Mouse (Mus musculus): ENCODE results near the gene Grwd1. TPM values are rescaled to one million over a fixed set of nuclear protein-coding genes. Genes with fewer than 3 reads are reported as not detected.

The Grwd1 gene
- total RNA-seq, 2 experiments from 2014 or later = 17.9 to 22.1 TPM

DNA sequence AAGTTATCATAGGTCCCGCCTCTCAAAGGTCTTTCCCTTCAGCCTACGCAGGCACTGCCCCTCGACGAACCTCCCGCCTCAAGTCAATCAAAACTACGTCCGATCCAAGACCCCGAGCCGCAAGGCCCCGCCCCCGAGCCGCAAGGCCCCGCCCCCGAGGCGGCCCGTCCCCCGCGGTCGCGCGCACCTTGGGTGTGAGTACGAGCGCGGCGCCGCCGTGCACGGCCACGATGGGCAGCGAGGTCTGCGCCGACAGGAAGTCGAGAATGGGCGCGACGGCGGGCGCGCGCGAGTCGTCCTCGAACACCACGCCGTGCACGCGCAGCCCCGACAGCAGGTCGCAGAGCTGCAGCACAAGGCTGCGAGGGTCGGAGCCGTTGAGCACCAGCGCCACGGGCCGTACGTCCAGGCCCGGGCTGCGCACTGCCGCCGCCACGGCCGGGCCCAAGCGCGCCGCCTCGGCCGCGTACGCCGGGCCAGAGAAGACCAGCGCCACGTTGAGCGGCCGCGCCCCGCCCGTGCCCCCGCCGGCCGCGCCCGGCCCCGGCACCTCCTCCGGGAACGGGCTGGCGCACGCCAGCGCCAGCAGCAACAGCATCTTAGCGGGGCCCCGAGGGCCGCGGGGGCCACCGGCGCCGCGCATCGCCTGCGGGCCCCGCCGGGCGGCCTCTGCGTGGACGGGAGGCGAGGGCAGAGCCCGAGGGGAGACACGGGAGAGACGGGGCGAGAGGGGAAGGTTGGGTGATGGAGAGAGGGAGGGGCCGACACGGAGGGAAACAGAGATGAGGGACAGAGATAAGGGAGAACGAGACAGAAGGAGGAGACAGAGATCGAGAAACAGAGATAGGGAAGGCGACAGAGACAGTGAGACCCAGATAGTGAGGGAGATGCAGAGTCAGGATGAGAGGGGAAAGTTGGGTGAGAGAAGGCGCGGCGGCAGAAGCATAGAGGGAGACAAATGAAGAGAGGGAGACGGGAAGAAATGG is 35.5 kb upstream of the Grwd1 start:
- TF ChIP-seq CTCF (IDR thresholded peaks at IDR 0.05) = no peak
- peak overlapping the region; percentile 50 for H3K4me3 ChIP-seq
- peak overlapping the region; percentile 30; the same call in 1 of the 2 replicates for H3K27ac ChIP-seq
- intact Hi-C loops (cut with DNase I) = no loop called here
- DNase-seq (ENCODE audit: extremely low spot score in 1 of 2, low spot score in 2 of 2) = peak; percentile 77 to 82

DNA sequence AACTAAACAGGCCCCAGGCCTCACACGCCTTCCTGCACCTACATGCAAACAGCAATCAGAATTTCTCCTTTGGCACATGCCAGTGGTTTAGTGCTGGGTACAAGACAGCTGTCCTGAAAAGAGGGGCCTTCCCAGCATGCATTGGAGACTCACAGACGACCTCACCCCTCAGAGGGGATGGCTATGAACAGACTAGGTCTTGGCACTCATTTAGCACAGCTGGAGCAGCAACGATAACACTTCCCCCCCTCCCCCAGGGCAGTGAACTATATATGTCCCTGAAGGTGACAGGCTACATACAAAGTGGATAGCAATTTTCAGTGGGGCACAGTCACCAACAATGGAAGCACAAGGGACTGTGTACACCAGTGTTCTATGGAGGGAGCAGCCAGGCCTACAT is 33.7 kb upstream of the Grwd1 start:
- Histone ChIP-seq H3K27ac (no peak overlapping the region), H3K4me3 (no peak overlapping the region)
- intact Hi-C loops (cut with DNase I) = no loop called here
- TF ChIP-seq CTCF (IDR thresholded peaks at IDR 0.05) = no peak
- DNase-seq (ENCODE audit: extremely low spot score in 1 of 2, low spot score in 2 of 2) = no peak

DNA sequence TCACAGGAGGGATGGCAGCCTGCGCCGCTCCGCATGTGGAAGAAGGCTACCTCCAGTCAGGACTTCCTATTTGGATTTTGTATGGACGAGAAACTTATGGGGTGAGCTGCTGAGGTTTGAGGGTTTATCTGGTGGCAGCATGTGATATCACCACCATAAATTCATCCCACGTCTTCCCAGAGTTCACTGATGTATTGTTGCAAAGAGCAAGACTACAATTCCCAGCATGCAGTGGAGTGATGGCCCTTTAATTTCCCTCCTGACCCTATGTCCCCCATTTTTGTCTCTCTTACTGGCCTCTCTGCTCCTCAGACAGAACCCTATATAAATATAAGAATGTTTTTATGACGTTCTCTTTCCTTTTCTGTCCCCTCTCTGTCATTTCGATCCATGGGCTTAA is 32.1 kb upstream of the Grwd1 start:
- intact Hi-C loops (cut with DNase I) = no loop called here
- no peak overlapping the region for H3K27ac ChIP-seq
- no peak overlapping the region for H3K4me3 ChIP-seq
- TF ChIP-seq CTCF (IDR thresholded peaks at IDR 0.05) = no peak
- DNase-seq (ENCODE audit: extremely low spot score in 1 of 2, low spot score in 2 of 2) = no peak

DNA sequence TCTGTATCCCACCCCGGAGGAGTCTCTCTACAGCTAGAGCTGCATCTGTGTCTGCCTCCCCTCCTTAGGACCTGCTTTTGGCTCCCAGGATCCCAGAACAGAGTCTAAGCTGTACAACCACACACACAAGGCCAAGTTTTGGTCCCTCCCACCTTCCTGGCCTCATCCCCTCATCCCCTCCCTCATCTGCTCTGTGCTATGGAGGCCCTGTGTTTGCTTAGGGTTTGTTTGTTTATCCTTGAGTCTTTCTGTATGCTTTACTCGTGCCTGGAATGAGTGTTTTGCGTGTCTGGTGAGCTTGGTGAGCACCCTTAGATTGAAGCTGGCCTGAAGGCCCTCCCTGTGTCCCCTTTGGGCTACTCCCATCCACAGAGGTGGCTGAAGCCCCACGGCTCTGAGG is 28.3 kb upstream of the Grwd1 start:
- no peak for DNase-seq (ENCODE audit: extremely low spot score in 1 of 2, low spot score in 2 of 2)
- Histone ChIP-seq H3K27ac (no peak overlapping the region), H3K4me3 (no peak overlapping the region)
- TF ChIP-seq CTCF (IDR thresholded peaks at IDR 0.05) = no peak
- intact Hi-C loops (cut with DNase I) = loop anchor here (10.0 kb wide), 1 partner anchor 356 kb away; no protein-coding TSS in a partner anchor

DNA sequence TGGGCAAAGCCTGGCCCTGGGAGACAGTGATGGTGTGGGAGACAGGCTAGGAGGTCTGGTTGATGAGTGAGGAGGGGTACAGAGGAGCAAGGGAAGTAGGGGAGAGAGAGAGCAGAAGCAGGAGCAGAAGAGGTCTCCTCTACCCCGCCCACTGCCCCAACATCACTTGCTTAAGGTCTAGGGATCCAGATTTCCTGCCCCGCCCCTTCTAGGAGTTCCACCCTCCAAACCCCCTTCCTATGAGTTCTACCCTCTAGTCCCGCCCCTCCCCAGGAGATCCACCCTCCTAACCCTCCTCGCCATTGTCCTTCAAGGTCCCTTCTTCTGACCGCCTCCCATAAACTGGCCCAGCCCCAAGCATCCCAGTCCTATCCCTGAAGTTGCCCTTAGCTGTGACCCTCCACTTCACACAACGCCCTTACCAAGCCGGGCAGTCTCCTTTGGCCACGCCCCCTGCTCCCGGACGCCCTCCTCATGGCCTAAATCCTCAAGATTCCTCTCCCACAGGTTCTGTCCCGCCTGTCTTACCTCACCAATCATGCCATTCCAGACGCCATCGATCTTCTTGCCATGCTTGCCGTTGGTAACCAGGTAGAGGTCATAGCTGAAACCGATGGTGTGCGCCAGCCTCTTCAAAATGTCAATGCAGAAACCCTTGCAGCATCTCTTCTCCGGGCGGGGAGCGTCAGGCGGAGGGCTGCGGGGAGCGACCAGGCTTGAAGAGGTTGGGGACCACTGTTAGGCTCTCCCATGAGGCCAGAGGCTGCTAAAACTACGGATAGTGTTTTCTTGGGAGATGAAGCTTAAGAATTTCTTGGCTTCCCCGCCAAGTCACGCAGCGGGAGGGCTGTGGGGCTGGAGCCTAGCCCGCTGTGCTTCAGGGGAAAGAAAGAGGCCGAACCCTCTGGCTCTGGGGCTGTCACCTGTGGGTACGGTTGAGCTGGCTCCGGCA is 26.5 kb upstream of the Grwd1 start:
- intact Hi-C loops (cut with DNase I) = loop anchor here (10.0 kb wide), 1 partner anchor 358 kb away; no protein-coding TSS in a partner anchor
- Histone ChIP-seq H3K4me3 (peak overlapping the region; percentile 28), H3K27ac (no peak overlapping the region)
- no peak for TF ChIP-seq CTCF (IDR thresholded peaks at IDR 0.05)
- DNase-seq (ENCODE audit: extremely low spot score in 1 of 2, low spot score in 2 of 2) = no peak

DNA sequence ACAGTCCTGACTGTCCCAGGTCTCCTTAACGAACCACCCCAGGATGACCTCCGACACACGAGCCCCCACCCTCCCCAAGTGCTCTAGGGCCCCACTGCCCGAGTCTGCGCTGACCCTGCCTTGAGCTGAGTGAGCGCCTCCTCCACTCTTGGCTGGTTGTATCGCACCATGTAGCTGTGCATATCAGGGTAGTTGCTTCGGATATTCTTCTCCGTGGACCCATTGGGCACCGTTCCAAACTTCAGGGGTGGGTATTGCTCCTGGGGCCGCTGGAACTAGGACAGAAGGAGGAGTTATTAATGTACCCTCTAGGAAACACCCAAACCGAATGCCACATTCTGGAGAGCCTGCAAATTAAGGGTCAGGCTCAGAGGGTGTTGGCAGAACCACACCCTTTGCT is 22.3 kb upstream of the Grwd1 start:
- H3K27ac ChIP-seq = no peak overlapping the region
- DNase-seq (ENCODE audit: extremely low spot score in 1 of 2, low spot score in 2 of 2) = no peak
- TF ChIP-seq CTCF (IDR thresholded peaks at IDR 0.05) = no peak
- H3K4me3 ChIP-seq = no peak overlapping the region
- intact Hi-C loops (cut with DNase I) = loop anchor here (10.0 kb wide), 1 partner anchor 362 kb away; no protein-coding TSS in a partner anchor

DNA sequence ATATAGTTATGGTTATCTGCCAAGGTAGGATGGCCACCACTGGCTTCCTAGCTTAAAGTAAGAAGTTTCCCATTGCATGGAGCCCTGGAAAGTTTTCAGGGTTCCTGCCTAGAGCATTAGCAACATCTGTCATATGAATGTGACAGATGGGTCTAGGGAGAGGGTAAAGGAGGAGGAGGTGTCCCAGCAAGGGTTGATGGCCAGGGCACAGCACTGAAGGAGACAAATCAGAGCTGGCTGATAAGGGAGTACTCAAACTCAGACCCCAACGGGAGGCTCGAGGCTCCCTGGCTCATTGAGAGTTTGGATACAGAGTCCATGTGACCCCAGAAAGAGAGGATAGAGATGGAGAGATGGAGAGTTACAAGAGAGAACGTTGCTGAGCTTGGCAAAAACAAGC is 19.9 kb upstream of the Grwd1 start:
- H3K4me3 ChIP-seq = no peak overlapping the region
- no peak for DNase-seq (ENCODE audit: extremely low spot score in 1 of 2, low spot score in 2 of 2)
- no peak overlapping the region for H3K27ac ChIP-seq
- TF ChIP-seq CTCF (IDR thresholded peaks at IDR 0.05) = no peak
- intact Hi-C loops (cut with DNase I) = loop anchor here (10.0 kb wide), 1 partner anchor 364 kb away; no protein-coding TSS in a partner anchor

DNA sequence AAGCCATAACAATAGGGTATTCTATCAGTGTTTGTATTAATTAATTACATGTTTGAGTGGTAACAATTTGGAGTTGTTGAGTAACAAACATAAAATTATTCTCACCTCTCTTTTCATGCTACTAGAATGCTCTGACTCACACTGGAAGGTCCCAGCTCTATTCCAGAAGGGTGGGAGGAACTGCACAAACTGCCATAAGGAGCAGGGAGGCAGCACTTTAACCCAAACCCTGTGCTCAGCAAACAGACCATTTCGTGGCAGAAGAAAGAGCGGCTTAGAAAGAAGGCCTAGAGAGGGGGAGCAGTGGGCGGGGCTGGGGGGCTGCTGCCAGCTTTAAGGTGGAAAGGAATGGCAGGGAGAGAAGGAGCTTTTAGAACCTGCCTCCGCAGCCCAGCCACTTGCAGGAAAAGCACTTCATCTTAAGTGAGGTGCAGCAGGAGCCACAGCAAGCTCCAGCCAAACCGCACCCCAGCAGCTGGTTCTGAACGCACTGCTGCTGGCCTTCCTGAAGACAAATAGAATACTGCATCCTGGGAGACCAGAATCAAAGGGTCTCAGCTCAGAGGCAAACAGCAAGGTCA is 17.8 kb upstream of the Grwd1 start:
- TF ChIP-seq CTCF (IDR thresholded peaks at IDR 0.05) = no peak
- DNase-seq (ENCODE audit: extremely low spot score in 1 of 2, low spot score in 2 of 2) = no peak
- intact Hi-C loops (cut with DNase I) = no loop called here

DNA sequence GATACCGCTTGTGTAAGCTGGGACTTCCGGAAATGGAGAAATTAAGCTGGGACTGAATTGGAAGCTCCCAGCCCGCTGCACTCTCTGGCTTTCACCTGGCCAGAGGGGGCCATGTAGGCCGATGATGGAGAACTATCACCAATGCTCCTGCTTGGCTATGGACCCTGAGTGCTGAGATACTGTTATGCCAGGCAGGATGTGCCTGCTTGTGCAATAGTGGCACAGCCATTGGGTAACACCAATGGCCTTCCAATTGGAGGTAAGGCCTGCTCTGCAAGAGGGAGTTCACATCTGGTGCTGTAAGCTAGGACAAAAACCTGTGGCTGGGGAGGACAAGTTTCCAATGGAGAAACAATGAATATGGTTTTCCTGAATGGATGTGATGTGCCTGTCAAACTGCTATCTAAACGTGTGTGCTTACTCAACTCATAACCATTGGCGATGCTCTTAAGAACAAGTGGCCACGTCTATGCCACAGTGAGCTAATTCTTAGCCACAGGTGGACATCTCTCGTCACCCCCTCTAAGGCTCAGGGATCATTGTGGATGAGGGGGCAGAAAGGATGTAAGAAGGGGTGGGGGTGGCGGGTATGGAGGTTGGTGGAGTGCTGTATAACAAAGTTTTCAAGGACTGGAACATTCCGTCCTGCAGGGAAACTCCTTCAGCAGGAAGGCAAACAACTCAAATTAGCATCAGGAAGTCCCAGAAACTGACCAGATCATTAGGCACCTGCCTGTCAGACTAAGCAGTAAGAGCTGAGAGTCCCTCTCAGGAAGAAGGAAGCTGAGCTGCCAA is 12.4 kb upstream of the Grwd1 start:
- intact Hi-C loops (cut with DNase I) = no loop called here
- H3K27ac ChIP-seq = no peak overlapping the region
- no peak for DNase-seq (ENCODE audit: extremely low spot score in 1 of 2, low spot score in 2 of 2)
- H3K4me3 ChIP-seq = no peak overlapping the region
- no peak for TF ChIP-seq CTCF (IDR thresholded peaks at IDR 0.05)

More for the DNA sequence above, 17.8 kb upstream of the Grwd1 start:
- Histone ChIP-seq H3K4me3 (no peak overlapping the region), H3K27ac (no peak overlapping the region)

DNA sequence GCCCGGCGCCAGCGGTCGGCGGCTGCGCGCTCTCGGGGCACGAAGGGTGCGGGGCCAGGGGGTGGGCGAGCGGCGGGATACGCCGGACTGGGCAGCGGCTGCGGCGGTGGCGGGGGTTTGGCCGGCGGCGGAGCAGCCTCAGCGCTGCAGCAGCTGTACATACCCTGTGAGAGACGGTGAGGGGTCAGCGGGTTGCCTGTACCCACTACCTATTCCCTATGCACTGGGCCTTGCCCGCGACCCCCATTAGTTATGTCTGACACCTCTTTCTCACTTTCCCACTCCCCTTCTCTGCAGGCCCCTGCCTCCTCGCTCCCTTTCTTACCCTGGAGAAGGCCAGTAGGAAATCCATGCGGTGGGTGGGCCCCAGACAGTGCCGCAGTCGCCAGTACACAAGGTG is 3.2 kb upstream of the Grwd1 start:
- Histone ChIP-seq H3K4me3 (peak overlapping the region; percentile 35), H3K27ac (no peak overlapping the region)
- intact Hi-C loops (cut with DNase I) = no loop called here
- TF ChIP-seq CTCF (IDR thresholded peaks at IDR 0.05) = no peak
- DNase-seq (ENCODE audit: extremely low spot score in 1 of 2, low spot score in 2 of 2) = no peak

All from left cerebral cortex, adult 2 months (tissue).